Mouse (Mus musculus): ENCODE data around the gene Uqcr11. TPM values are rescaled to one million over a fixed set of nuclear protein-coding genes. Genes with fewer than 3 reads are reported as not detected.

The Uqcr11 gene
- polyA plus RNA-seq, 1 experiment from 2014 or later, result 806 TPM

- H3K9ac ChIP-seq (ENCODE audit: low read depth, low read length), result no peak overlapping the region
- no peak overlapping the region for H3K4me3 ChIP-seq (ENCODE audit: low read length)
- H3K27me3 ChIP-seq (ENCODE audit: control insufficient read depth, insufficient read depth, low read length), result no peaks in the 10 kb centered on the region
- no peaks in the 10 kb centered on the region for H3K9me3 ChIP-seq (ENCODE audit: control insufficient read depth, low read length)
- H3K4me1 ChIP-seq (ENCODE audit: control insufficient read depth, insufficient read depth, low read length), result no peaks in the 10 kb centered on the region; the same call in 1 of the 2 replicates
- WGBS, result 88% methylated on average over 44 of the region's 44 CpGs
- no peak for ATAC-seq (ENCODE audit: low FRiP score, low TSS enrichment)
- H3K36me3 ChIP-seq (ENCODE audit: control insufficient read depth, insufficient read depth, low read length), result peaks cover 86% of the 10 kb centered on the region
- H3K4me2 ChIP-seq (replicated peaks; ENCODE audit: low read depth, low read length), result no peak overlapping the region
- no peak overlapping the region for H3K27ac ChIP-seq (ENCODE audit: low read depth, low read length)
These were observed 6.3 kb upstream of the Uqcr11 start for GRCm38 (mm10) chr10:80412656-80413541.

- Histone ChIP-seq H3K4me1 (ENCODE audit: control insufficient read depth, insufficient read depth, low read length) (peaks cover 18% of the 10 kb centered on the region), H3K36me3 (ENCODE audit: control insufficient read depth, insufficient read depth, low read length) (peaks cover 47% of the 10 kb centered on the region), H3K9me3 (ENCODE audit: control insufficient read depth, low read length) (no peaks in the 10 kb centered on the region), H3K4me2 (replicated peaks; ENCODE audit: low read depth, low read length) (no peak overlapping the region), H3K27ac (ENCODE audit: low read depth, low read length) (0 out of 2 replicates have a peak overlapping the region, but pooled peaks have one; percentile 83), H3K27me3 (ENCODE audit: control insufficient read depth, insufficient read depth, low read length) (no peaks in the 10 kb centered on the region), H3K9ac (ENCODE audit: low read depth, low read length) (0 out of 2 replicates have a peak overlapping the region, but pooled peaks have one; percentile 88), H3K4me3 (ENCODE audit: low read length) (no peak overlapping the region)
- no peak for ATAC-seq (ENCODE audit: low FRiP score, low TSS enrichment)
- WGBS, result 39% methylated on average over 4 of the region's 4 CpGs
These were observed 1.3 kb upstream of the Uqcr11 start for GRCm38 (mm10) chr10:80407924-80408323.

- peaks cover 18% of the 10 kb centered on the region for H3K4me1 ChIP-seq (ENCODE audit: control insufficient read depth, insufficient read depth, low read length)
- H3K4me3 ChIP-seq (ENCODE audit: low read length), result peak overlapping the region; percentile 97
- no peaks in the 10 kb centered on the region for H3K27me3 ChIP-seq (ENCODE audit: control insufficient read depth, insufficient read depth, low read length)
- H3K9ac ChIP-seq (ENCODE audit: low read depth, low read length), result peak overlapping the region; percentile 88
- peaks cover 42% of the 10 kb centered on the region for H3K36me3 ChIP-seq (ENCODE audit: control insufficient read depth, insufficient read depth, low read length)
- no peak for ATAC-seq (ENCODE audit: low FRiP score, low TSS enrichment)
- H3K9me3 ChIP-seq (ENCODE audit: control insufficient read depth, low read length), result no peaks in the 10 kb centered on the region
- peak overlapping the region; percentile 95 for H3K4me2 ChIP-seq (replicated peaks; ENCODE audit: low read depth, low read length)
- no peak overlapping the region; the same call in 1 of the 2 replicates for H3K27ac ChIP-seq (ENCODE audit: low read depth, low read length)
- WGBS, result 55% methylated on average over 10 of the region's 10 CpGs
These were observed 1.0 kb downstream of the Uqcr11 start for GRCm38 (mm10) chr10:80405481-80406173.

GRCm38 (mm10) chr10:80403044-80403692 is 3.5 kb downstream of the Uqcr11 start:
- Histone ChIP-seq H3K4me3 (ENCODE audit: low read length) (no peak overlapping the region), H3K27ac (ENCODE audit: low read depth, low read length) (no peak overlapping the region), H3K4me1 (ENCODE audit: control insufficient read depth, insufficient read depth, low read length) (peaks cover 23% of the 10 kb centered on the region), H3K9me3 (ENCODE audit: control insufficient read depth, low read length) (no peaks in the 10 kb centered on the region), H3K4me2 (replicated peaks; ENCODE audit: low read depth, low read length) (no peak overlapping the region), H3K27me3 (ENCODE audit: control insufficient read depth, insufficient read depth, low read length) (no peaks in the 10 kb centered on the region), H3K9ac (ENCODE audit: low read depth, low read length) (no peak overlapping the region), H3K36me3 (ENCODE audit: control insufficient read depth, insufficient read depth, low read length) (peaks cover 28% of the 10 kb centered on the region)
- 90% methylated on average over 4 of the region's 4 CpGs for WGBS
- ATAC-seq (ENCODE audit: low FRiP score, low TSS enrichment), result no peak

GRCm38 (mm10) chr10:80400704-80401161 is 5.9 kb downstream of the Uqcr11 start:
- ATAC-seq (ENCODE audit: low FRiP score, low TSS enrichment), result no peak
- Histone ChIP-seq H3K27ac (ENCODE audit: low read depth, low read length) (peak overlapping the region; percentile 94; the same call in 1 of the 2 replicates), H3K9me3 (ENCODE audit: control insufficient read depth, low read length) (no peaks in the 10 kb centered on the region), H3K4me2 (replicated peaks; ENCODE audit: low read depth, low read length) (no peak overlapping the region), H3K9ac (ENCODE audit: low read depth, low read length) (peak overlapping the region; percentile 69; the same call in 1 of the 2 replicates), H3K27me3 (ENCODE audit: control insufficient read depth, insufficient read depth, low read length) (no peaks in the 10 kb centered on the region), H3K4me3 (ENCODE audit: low read length) (no peak overlapping the region), H3K4me1 (ENCODE audit: control insufficient read depth, insufficient read depth, low read length) (peaks cover 24% of the 10 kb centered on the region), H3K36me3 (ENCODE audit: control insufficient read depth, insufficient read depth, low read length) (peaks cover 42% of the 10 kb centered on the region)
- WGBS, result 82% methylated on average over 4 of the region's 4 CpGs

GRCm38 (mm10) chr10:80399973-80400703 is 6.5 kb downstream of the Uqcr11 start:
- WGBS, result 15% methylated on average over 17 of the region's 17 CpGs
- H3K36me3 ChIP-seq (ENCODE audit: control insufficient read depth, insufficient read depth, low read length), result peaks cover 47% of the 10 kb centered on the region

GRCm38 (mm10) chr10:80399191-80399972 is 7.2 kb downstream of the Uqcr11 start, which contains the start of gene Mbd3:
Gene Mbd3 (minus strand): TSS chr10:80399550.
- H3K27ac ChIP-seq (ENCODE audit: low read depth, low read length), result peak within 1 kb of the TSS; percentile 100
- peaks cover 55% of the 10 kb centered on the region for H3K36me3 ChIP-seq (ENCODE audit: control insufficient read depth, insufficient read depth, low read length)
- peak within 1 kb of the TSS; percentile 72 for H3K4me2 ChIP-seq (replicated peaks; ENCODE audit: low read depth, low read length)
- H3K9me3 ChIP-seq (ENCODE audit: control insufficient read depth, low read length), result no peaks in the 10 kb centered on the region
- ATAC-seq (ENCODE audit: low FRiP score, low TSS enrichment), result peak; percentile 95
- peak within 1 kb of the TSS; percentile 98 for H3K9ac ChIP-seq (ENCODE audit: low read depth, low read length)
- peak within 1 kb of the TSS; percentile 77 for H3K4me3 ChIP-seq (ENCODE audit: low read length)
- under 1% methylated on average over 69 of the region's 82 CpGs for WGBS
- H3K4me1 ChIP-seq (ENCODE audit: control insufficient read depth, insufficient read depth, low read length), result peaks cover 19% of the 10 kb centered on the region
- no peaks in the 10 kb centered on the region for H3K27me3 ChIP-seq (ENCODE audit: control insufficient read depth, insufficient read depth, low read length)

More at GRCm38 (mm10) chr10:80399973-80400703, 6.5 kb downstream of the Uqcr11 start:
- peak overlapping the region; percentile 69 for H3K9ac ChIP-seq (ENCODE audit: low read depth, low read length)
- H3K27ac ChIP-seq (ENCODE audit: low read depth, low read length), result peak overlapping the region; percentile 94
- H3K9me3 ChIP-seq (ENCODE audit: control insufficient read depth, low read length), result no peaks in the 10 kb centered on the region
- H3K4me3 ChIP-seq (ENCODE audit: low read length), result peak overlapping the region; percentile 77
- no peaks in the 10 kb centered on the region for H3K27me3 ChIP-seq (ENCODE audit: control insufficient read depth, insufficient read depth, low read length)
- H3K4me2 ChIP-seq (replicated peaks; ENCODE audit: low read depth, low read length), result peak overlapping the region; percentile 72
- no peak for ATAC-seq (ENCODE audit: low FRiP score, low TSS enrichment)
- H3K4me1 ChIP-seq (ENCODE audit: control insufficient read depth, insufficient read depth, low read length), result peaks cover 19% of the 10 kb centered on the region
